Mouse (Mus musculus) monocyte, adult 5-6 weeks (primary cell): ENCODE measurements around the gene Mthfd2l. TPM values are rescaled to one million over a fixed set of nuclear protein-coding genes. Genes with fewer than 3 reads are reported as not detected.

Experiments used
- ATAC-seq: fragments of 153-309, 156-312 bp; replicated peaks from 2 replicates; pipeline ENCODE4 v1.8.0; 2017; ENCODE audit warnings: mild to moderate bottlenecking; ENCODE audit not compliant: low TSS enrichment, insufficient number of reproducible peaks, severe bottlenecking, poor library complexity, low FRiP score
- total RNA-seq: library from RNA; stranded (forward); fragments of 200-1000, 200-491, 200-594 nt; gene quantifications from 3 replicates; pipeline ENCODE4 v1.2.3, GENCODE M21; 2017

Gene Mthfd2l
- total RNA-seq: 7.7 to 11.1 TPM (median 9.7 TPM) in 3 replicates

DNA sequence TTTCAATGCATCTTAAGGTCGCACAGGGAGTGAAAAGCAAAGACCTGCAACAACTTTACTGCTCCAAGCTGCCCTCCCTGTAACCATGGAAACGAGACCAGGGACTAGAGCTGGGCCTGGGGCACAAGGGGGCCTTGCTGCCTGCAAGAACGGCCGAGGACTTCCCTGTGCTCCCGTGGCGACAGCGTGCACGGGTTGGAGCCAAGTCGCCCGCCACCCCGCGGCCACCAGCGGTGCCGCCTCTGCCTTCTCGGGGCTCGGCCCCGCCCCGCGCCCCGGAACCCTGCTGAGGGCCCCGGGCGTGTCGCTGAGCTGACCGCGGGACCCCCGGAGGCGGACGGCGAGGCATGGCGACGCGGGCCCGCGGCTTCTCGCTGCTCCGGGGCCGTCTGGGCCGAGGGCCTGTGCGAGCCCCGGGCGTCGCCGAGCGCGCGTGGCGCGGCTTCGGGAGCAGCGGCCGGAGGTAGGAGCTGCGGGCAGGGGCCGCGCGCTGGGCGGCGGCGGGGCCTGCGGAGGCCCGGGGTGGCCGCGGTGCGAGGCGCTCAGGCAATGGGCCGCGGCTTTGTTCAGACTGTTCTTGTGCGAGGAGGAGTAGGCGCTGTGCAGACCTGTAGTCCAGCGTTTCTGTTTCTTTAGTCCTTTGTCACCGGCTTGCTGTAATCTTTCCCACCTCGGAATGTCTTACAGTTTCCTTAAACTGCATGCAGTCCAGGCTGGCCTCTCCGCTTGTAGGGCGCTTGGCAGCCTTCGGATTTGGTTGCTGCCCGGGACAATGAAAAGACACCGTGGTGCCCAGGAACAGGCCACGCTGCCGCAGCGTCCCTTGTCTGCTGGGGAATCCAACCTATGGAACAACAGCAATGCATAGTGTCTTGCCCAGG is at the start of gene Mthfd2l:
Gene Mthfd2l, plus strand, starts transcription at position 147 of the 881 bp plus-strand sequence.
- ATAC-seq: peak; percentile 88

DNA sequence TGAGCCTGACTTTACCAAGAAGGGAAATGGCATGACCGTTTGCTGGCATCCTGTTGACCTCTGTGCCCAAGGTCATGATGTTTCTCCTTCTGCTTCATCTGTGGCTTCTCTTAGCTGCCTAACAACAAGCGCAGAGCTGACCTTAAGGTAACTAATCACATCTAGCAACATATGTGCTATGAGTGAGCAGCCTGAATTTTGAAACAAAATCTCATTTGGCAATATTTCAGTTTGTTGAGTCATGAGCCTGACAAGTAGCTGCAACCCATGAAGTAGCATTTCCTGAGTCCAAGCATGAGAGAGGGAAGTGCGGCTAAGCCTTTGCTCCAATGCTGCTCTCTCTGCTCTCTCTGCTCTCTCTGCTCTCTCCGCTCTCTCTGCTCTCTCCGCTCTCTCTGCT is 49.2 kb upstream of the Mthfd2l start:
- peak; percentile 94 for ATAC-seq

DNA sequence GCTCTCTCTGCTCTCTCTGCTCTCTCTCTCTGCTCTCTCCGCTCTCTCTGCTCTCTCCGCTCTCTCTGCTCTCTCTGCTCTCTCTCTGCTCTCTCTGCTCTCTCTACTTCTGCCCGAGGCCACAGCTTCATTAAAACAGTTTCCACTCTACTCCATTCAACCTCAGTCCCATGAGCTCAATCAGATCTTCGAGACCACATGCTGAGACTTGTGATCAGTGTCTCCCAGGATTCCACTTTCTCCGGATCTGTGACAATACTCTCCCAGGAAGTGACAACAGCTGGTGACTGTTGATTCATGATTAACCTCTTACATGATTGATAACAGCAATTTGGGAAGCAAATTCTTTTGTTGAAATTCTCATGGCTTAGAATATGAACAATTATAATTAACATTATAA is 48.8 kb upstream of the Mthfd2l start:
- no peak for ATAC-seq

DNA sequence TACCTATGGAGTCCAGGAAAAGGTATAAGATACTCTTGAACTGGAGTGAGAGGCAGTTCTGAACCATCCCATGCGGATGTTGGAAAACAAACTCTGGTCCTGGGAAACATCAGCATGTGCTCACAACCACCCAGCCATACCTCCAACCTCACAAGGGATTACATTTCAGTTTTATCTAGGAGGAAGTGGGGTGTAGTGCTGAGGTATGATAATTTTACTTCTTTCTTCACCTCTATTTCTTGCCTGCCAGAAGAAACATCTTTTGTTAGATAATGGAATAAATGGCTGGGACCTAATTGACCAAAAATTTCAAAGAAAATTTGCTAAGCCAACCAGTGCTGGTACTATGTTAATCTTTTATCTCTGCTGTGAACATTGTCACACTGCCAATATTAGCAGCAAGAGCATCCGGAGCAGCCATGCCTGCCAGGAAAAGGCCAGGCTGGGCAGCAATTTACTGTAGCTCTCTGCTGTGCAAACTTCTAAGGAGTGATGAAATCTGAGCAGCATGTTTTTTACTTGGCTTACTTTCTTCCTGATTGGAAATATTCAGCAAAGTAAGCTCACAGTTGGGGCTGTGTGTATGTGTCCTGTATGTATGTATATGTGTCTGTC is 46.2 kb upstream of the Mthfd2l start:
- no peak for ATAC-seq

DNA sequence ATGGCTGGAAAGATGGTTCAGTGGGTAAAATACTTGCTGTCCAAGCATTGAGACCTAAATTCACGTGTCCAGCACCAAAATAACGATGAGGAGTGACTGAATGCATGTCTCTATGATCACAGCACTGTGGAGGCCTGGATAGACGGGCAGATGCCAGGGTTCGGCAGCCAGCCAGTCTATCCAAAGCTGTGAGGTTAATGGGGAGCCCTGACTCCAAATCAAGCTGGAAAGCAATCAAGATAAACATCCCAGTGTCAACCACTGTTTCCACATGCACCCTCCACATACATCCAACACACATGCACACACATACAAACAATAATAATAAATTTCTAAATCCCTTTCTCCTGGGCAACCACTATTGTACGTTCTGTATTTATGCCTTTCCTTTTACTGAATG is 42.3 kb upstream of the Mthfd2l start:
- ATAC-seq: no peak

DNA sequence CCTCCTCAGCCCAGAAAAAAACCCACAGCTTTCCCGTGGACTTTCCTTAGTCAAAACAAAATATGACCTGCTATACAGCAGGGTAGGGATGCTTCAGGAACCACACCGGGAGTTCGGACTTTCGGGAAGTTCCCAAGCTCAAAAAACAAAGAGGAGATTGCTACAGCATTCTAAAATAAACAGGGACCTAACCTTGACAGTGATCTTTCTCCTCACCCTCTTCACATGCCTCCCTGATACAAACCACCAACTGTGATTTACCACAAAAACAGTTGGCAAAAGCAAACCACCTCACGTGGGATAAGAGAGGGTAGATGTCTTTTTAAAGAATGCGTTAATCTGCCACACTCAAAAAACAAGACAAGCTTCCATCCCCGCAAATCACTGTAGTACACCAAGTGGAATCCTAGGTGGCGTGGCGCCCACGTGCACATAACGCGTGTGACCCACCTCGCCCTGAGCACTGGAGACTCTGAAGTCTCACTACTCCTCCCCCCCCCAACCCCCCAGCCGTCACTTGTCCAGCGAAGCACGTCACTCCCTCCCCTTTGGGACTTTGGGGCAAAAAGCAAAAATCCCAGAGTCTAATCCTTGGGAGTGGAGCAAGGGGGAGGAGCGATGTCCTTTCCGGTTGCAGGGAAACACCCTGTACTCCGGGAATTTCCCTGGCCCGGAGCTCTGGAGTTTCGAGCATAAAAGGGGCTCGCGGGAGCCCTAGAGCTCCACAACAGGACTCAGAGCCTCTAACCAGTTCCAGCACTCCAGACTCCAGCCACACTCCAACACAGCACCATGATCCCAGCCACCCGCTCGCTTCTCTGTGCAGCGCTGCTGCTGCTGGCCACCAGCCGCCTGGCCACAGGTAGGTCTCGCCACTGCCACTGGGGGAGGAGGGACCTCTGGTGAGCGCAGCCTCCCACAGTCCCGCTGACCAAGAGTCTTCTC is 40.1 kb upstream of the Mthfd2l start, which contains the start of gene Cxcl1:
Gene Cxcl1, plus strand, starts transcription at position 723 of the 945 bp plus-strand sequence.
- 0 out of 2 replicates have a peak, but pooled peaks have one; percentile 3 for ATAC-seq

DNA sequence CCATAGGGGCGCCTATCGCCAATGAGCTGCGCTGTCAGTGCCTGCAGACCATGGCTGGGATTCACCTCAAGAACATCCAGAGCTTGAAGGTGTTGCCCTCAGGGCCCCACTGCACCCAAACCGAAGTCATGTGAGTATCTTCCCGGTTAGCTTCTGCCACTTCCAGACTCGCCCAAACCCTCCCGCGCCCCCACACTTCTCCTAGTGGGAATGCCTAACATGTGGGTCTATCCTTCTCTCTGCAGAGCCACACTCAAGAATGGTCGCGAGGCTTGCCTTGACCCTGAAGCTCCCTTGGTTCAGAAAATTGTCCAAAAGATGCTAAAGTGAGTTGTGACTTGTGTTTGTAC is 39.5 kb upstream of the Mthfd2l start:
- ATAC-seq: no peak

DNA sequence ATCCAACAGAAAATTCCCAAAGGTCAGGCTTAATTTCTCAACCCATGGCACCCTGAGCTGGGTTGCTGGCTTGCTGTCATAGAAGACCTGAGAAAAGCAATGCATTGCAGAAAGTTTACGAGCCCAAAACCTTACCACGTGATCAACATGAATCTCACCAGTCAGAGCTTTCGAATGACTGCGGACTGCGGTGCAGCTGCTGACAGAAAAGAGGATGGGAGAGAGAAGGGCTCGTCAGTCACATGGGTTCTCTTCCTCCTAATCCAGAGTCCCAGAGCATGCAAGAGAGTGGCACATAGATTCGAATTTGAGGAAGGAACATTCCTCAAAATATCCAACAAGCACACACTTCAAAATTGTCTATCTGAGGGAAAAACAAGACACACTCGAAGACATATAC is 36.7 kb upstream of the Mthfd2l start:
- no peak for ATAC-seq

DNA sequence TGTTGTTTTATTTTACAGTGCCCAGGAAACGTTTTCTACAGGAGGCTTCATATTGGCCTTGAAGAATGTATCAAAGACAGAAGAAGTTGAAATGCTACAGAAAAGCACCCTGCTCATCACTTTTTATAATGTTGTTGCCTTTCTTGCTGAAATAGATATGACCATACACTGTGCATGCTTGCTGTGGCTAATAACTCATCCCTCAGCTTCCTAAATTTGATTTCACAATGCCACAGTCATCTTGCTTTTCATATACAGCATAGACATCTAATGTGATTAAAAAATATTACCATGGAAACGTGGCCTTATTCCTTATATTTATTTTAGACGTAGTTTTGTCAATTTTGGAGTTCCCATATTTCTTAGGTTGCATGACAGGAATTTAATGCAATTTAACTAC is 33.5 kb upstream of the Mthfd2l start:
- ATAC-seq: peak; percentile 69

DNA sequence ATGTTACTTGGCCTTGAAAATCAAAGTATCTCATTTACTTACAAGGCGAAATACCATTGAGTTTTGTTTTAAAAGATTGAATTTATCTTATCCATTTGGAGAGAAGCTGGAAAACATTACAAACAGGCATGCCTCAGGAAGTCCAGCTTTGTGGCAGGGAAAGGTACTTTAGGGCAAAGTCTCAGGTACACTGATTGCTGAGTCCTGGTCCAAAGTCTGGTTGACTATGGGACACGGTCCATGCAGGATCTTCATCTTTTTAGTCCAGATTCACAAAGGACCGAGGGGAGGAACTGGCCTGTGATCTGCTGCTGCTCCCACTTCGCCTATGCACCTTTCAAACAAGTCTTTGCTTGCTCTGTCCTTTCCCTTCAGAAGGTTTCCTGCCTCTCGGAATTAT is 31.6 kb upstream of the Mthfd2l start:
- no peak for ATAC-seq

DNA sequence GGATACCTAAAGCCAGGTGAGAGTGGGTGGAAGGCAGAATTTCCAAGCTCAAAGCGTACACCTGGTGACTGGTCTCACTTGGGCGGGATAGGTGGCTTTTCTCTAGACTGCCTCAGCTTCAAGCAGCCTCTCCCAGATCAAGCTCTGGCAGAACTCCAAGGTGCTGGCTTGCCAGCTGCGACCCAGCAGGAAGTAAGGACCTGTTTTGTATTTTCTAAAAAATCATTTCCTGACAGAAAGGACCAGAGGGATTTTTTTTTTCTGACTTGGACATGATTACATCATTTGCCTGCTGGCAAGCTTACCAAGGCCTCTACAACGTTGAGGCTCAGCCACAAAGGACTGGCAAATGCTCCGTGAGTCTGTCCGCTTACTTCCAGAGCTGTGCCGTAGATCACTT is 30.8 kb upstream of the Mthfd2l start:
- no peak for ATAC-seq

DNA sequence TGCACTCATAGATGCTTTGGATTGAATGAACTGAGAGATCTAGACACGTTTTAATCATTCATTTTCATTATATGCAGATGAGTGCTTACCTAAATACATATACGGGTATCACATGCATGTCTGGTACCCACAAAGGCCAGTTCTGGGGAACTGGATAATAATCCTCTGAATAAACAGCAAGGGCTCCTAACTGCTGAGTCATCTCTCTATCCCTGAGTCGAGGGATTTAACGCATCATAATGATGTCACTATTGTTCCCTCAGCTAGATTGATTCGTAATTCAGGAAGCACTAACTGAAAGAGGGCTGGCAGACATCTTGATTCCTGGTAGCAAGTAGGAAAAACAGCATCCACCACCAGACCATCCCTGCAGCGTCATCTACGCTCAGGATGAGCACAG is 30.2 kb upstream of the Mthfd2l start:
- no peak for ATAC-seq

DNA sequence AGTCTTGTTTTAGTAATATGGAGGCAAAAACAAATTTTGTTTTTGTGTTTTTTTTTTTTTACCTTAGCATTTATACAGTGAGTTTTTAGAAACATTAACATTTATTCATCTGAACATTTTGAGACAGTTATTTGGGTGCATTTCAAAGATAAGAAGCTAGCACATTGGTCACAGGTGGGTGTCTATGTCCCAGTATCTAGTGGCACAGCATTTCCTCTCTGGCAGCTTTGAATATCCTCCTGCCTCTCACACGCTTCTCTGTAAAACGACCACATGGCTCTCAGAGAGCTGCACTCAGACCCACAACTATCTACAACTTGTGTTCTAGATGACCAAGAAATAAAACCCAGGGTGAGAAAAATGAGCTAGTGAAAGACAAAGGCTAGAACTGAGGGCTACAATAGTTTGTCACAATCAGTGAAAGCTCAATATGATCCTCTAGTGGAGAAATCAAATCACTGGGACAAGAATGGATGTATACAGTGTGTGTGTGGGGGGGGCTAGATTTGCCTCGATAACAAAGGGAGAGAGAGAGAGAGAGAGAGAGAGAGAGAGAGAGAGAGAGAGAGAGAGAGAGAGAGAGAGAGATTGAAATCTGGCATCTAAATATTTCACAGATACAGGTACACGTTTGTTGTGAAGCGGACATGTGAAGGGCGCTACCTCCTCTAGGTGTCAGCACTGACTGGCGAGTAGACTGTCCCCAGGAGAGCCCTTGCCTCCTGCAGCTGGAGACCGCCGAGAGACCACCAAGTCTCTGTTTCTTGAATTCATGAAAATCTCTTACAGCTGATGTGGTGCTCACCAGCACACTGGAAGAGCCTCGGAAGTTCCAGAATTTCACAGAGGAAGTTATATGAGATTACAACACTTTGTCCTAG is 28.3 kb upstream of the Mthfd2l start:
- ATAC-seq: no peak; the same call in 1 of the 2 replicates

DNA sequence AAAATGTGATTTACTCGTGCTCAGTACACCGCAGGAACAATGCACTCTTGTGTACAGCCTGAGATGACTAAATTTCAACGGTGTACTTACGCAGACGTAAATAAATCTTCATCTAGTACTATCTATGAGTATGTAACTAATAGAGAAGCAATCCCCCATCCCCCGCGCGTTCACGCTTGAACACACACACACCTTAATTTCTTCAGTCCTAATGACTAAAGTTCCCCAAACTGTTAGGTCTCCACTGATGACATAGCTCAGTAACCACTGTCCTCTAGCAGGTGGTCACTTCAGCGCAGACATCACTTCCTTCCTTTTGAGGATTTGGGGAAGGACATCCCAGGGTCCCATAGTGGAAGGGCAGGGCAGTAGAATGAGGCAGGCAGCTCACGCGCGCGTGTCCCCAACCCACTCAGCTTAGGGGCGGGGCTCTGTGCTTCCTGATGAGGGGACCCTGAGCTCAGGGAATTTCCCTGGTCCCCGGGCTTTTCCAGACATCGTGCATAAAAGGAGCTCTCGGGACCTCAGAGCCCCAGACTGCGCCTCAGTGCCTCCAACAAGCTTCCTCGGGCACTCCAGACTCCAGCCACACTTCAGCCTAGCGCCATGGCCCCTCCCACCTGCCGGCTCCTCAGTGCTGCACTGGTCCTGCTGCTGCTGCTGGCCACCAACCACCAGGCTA is 27.4 kb upstream of the Mthfd2l start, which contains the start of gene Cxcl2:
Gene Cxcl2, plus strand, starts transcription at position 533 of the 682 bp plus-strand sequence.
- ATAC-seq: peak; percentile 72

DNA sequence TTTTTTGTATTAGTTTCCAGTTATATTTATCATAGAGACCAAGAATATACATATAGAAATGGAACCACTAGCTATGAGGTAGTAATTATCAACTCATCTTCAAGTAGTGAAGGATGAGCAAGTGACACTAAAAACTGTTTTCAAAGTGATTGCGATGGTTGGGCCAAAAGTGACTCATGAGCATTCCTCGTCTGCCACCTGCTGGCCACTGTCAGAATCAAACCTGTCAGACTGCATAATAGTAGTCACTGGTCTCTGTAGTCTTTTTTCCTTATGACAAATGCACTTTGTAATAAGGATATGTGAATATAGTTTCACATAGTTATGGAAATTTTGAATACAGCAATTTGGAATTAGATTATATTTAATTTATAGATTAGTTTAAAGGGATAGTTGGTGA is 21.9 kb upstream of the Mthfd2l start:
- ATAC-seq: peak; percentile 90; the same call in 1 of the 2 replicates

DNA sequence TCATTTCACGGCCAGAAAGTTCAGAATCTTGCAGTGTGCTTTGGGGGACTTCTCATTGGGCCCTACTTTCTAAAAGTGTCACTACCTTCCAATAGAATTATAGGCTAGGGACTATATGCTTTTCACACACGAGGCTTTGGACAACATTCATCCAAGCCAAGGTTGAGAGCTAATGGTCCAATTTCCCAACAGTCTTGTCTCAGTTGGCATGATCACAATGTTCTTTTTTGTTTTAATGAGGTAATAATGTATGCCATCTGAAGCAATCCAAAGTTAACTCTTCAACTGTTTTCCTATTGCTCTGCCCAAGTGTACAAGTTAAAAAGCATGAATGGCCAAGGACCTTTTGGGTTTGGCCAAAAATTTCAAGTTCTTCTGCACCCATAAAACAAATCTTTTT is 11.4 kb upstream of the Mthfd2l start:
- no peak for ATAC-seq

DNA sequence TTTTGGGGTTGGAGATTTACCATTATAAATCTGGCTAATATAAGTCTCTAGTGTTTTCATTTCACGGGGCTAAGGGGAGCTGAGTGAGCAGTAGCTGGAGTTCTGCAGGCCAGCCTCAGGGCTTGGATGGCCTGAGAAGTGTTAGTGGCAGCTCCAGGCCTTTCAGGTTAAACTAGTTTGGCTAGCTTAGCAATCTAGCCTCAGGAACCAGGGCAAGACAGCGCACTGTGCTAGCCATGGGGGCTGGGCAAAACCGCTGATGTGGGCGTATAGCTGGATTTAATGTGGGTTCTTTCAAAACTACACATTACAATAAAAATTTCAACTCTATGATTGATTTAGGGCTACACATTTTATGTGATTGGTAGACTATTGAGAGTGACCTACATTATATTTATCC is 8.0 kb upstream of the Mthfd2l start:
- ATAC-seq: no peak

DNA sequence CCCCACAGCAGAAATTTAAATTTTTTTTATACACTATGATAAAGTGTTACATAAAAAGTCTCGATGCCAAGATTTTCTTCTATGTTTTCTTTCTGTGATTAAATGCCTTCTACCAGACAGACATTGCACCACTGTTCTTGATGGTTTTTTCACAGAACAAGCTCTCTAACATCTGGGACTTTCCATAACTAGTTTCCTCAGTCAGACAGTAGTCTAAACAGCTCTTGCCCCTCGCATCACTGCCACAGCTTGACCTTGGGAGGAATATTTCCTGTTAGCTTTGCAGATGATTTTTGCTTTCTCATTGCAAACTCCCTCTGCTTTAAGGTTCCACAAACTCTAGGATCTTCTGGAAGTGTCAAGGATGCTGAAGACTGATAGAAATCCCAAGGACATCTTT is 371 bp upstream of the Mthfd2l start:
- no peak for ATAC-seq
